In genomic region chr13:75933287-75933686, GRCm38 (mm10) we compare ENCODE assay signal across 28 mouse cellular contexts. TPM values are rescaled to one million over a fixed set of nuclear protein-coding genes. Genes with fewer than 3 reads are reported as not detected.
DNase-seq lines count a peak whose midpoint lies in the region; ATAC-seq lines count a peak whose summit lies in the region.
"Had no signal": no experiment of that assay in that cellular context is flagged by ENCODE, and none has a peak within 500 bp of the region (broad histone marks: within the 10 kb centered on the region; RNA-seq: fewer than 3 reads in every experiment).

No protein-coding gene starts in this region.

- no peak overlapping the region for H3K9ac ChIP-seq in midbrain, embryonic 11.5 days (ENCODE audit: low read length)
- H3K9ac ChIP-seq in midbrain, embryonic 14.5 days (replicated peaks; ENCODE audit: low read length): no peak overlapping the region
- H3K9ac ChIP-seq: embryonic facial prominence, embryonic 13.5 days; embryonic facial prominence, embryonic 15.5 days; forebrain, embryonic 12.5 days had no signal

- H3K4me1 ChIP-seq in midbrain, embryonic 11.5 days (ENCODE audit: control insufficient read depth, insufficient read depth, low read length): no peaks in the 10 kb centered on the region
- no peaks in the 10 kb centered on the region for H3K4me1 ChIP-seq in midbrain, embryonic 14.5 days (ENCODE audit: control insufficient read depth, insufficient read depth, low read length)
- H3K4me1 ChIP-seq: embryonic facial prominence, embryonic 15.5 days had no signal

- 95% methylated on average over 1 of the region's 1 CpGs for WGBS in midbrain, embryonic 11.5 days
- WGBS in midbrain, embryonic 14.5 days: 84% methylated on average over 1 of the region's 1 CpGs

- no peaks in the 10 kb centered on the region for H3K27me3 ChIP-seq in midbrain, embryonic 11.5 days (ENCODE audit: control insufficient read depth, insufficient read depth, low read length)
- H3K27me3 ChIP-seq in midbrain, embryonic 14.5 days (ENCODE audit: control insufficient read depth, insufficient read depth, low read length): no peaks in the 10 kb centered on the region
- H3K27me3 ChIP-seq: CH12.LX; embryonic facial prominence, embryonic 13.5 days; embryonic facial prominence, embryonic 15.5 days; forebrain, embryonic 12.5 days; Patski had no signal

- no peak overlapping the region for H3K4me2 ChIP-seq in midbrain, embryonic 11.5 days
- H3K4me2 ChIP-seq in midbrain, embryonic 14.5 days (ENCODE audit: low read length): no peak overlapping the region
- H3K4me2 ChIP-seq: embryonic facial prominence, embryonic 13.5 days; embryonic facial prominence, embryonic 15.5 days; forebrain, embryonic 12.5 days had no signal

- no peak overlapping the region for H3K27ac ChIP-seq in midbrain, embryonic 11.5 days (ENCODE audit: low read depth, low read length)
- no peak overlapping the region for H3K27ac ChIP-seq in midbrain, embryonic 14.5 days (replicated peaks; ENCODE audit: low read depth, low read length)
- H3K27ac ChIP-seq: embryonic facial prominence, embryonic 13.5 days; embryonic facial prominence, embryonic 15.5 days; forebrain, embryonic 10.5 days; forebrain, embryonic 12.5 days had no signal

- ATAC-seq in cerebellum, adult (ENCODE audit: insufficient number of reproducible peaks, low FRiP score, low TSS enrichment): peak; percentile 61; the same call in 1 of the 2 replicates
- no peak for ATAC-seq in midbrain, embryonic 11.5 days (ENCODE audit: low FRiP score)
- no peak for ATAC-seq in midbrain, embryonic 14.5 days (ENCODE audit: low FRiP score, low TSS enrichment)
- ATAC-seq: activated CD4-positive, CD25-positive, alpha-beta regulatory T cell, adult 4 months; CD4-positive, CD25-positive, alpha-beta regulatory T cell, adult 4 months; forebrain, embryonic 14.5 days; forebrain, embryonic 16.5 days; Patski had no signal

- no peak for DNase-seq in cerebellum, adult 9-10 months
- DNase-seq in heart, adult 11 months: peak; percentile 9
- no peak for DNase-seq in heart, adult 8-10 months (ENCODE audit: low spot score)
- peak; percentile 73 for DNase-seq in midbrain, embryonic 11.5 days (ENCODE audit: low spot score, missing footprints)
- no peak for DNase-seq in midbrain, embryonic 14.5 days
- DNase-seq: adrenal gland, adult 8-10 months; adrenal gland, postnatal 14 days; adrenal gland, postnatal 36 days; B cell, adult 2 months; cerebellum, adult 11-12 months; cerebellum, postnatal 10 days; cerebellum, postnatal 25 days; embryo, embryonic 11 days had no signal

- peaks cover 10% of the 10 kb centered on the region for H3K36me3 ChIP-seq in midbrain, embryonic 11.5 days (ENCODE audit: control insufficient read depth, insufficient read depth, low read length)
- H3K36me3 ChIP-seq in midbrain, embryonic 14.5 days (ENCODE audit: control insufficient read depth, insufficient read depth, low read length): peaks cover 31% of the 10 kb centered on the region

- no peaks in the 10 kb centered on the region for H3K9me3 ChIP-seq in midbrain, embryonic 11.5 days (ENCODE audit: control insufficient read depth, low read length)
- no peaks in the 10 kb centered on the region for H3K9me3 ChIP-seq in midbrain, embryonic 14.5 days (ENCODE audit: control insufficient read depth, low read length)
- H3K9me3 ChIP-seq: embryonic facial prominence, embryonic 13.5 days; embryonic facial prominence, embryonic 15.5 days; forebrain, embryonic 10.5 days; forebrain, embryonic 12.5 days; G1E had no signal

- no peak overlapping the region for H3K4me3 ChIP-seq in midbrain, embryonic 11.5 days (ENCODE audit: low read depth, low read length)
- no peak overlapping the region for H3K4me3 ChIP-seq in midbrain, embryonic 14.5 days (replicated peaks; ENCODE audit: low read depth, low read length)
- H3K4me3 ChIP-seq: embryonic facial prominence, embryonic 13.5 days; embryonic facial prominence, embryonic 15.5 days; erythroblast, embryonic 14.5 days; forebrain, embryonic 10.5 days; forebrain, embryonic 12.5 days had no signal

RNA-seq across cellular contexts. Expression of gene Rhobtb3, which starts 10.4 kb away (rescaled TPM):
- total RNA-seq in heart, adult 8-10 months (2022): 10 to 100 TPM; 10.2 to 12.3 (median 11.4) TPM
- 71.1 and 72.3 TPM in 2 replicates for polyA plus RNA-seq in midbrain, embryonic 11.5 days (2014; fragmentation: Nextera tagmentation; extraction: Ambion mirVana)
- 28.4 and 40.6 TPM in 2 replicates for polyA plus RNA-seq in midbrain, embryonic 14.5 days (2014; fragmentation: Nextera tagmentation; extraction: Ambion mirVana)
- polyA plus RNA-seq: activated CD4-positive, CD25-positive, alpha-beta regulatory T cell, adult 4 months had no signal

RNA-seq across cellular contexts. Expression of gene Spata9, which starts 33.7 kb away (rescaled TPM):
- total RNA-seq in heart, adult 8-10 months (2022): not detected
- polyA plus RNA-seq in midbrain, embryonic 11.5 days (2014; fragmentation: Nextera tagmentation; extraction: Ambion mirVana): 0.72 and 1.0 TPM in 2 replicates
- polyA plus RNA-seq in midbrain, embryonic 14.5 days (2014; fragmentation: Nextera tagmentation; extraction: Ambion mirVana): 3.5 TPM in 2 replicates
- total RNA-seq: adrenal gland, adult 18-20 months; adrenal gland, postnatal 14 days; adrenal gland, postnatal 36 days; CH12.LX; common myeloid progenitor, adult 5-6 weeks had no signal
- polyA plus RNA-seq: CD4-positive, CD25-positive, alpha-beta regulatory T cell, adult 4 months; erythroblast, embryonic 14.5 days; G1E had no signal

Comparison
In these comparisons a context has a peak if more than half of its experiments do, and no peak if none do; other contexts are left out.
1. DNase-seq: peak in heart, adult 11 months (single experiment) and midbrain, embryonic 11.5 days (single experiment); none in cerebellum, adult 9-10 months (single experiment), heart, adult 8-10 months (single experiment) and midbrain, embryonic 14.5 days (single experiment).